Mouse (Mus musculus): Measurements from ENCODE around the gene Kalrn. TPM values are rescaled to one million over a fixed set of nuclear protein-coding genes. Genes with fewer than 3 reads are reported as not detected.
A peak's percentile ranks its signal among the peaks of the same experiment; 100 is the strongest.

The Kalrn gene
- total and polyA plus RNA-seq, 2 experiments from 2014 or later = 23.6 to 148 TPM

GRCm38 (mm10) chr16:33965878-33966537 lies 607.3 kb downstream of the Kalrn start:
- ATAC-seq = peak; percentile 30; the same call in 1 of the 2 replicates
- WGBS = 17% methylated on average over 15 of the region's 15 CpGs
- DNase-seq = peak; percentile 32

GRCm38 (mm10) chr16:33963509-33963908 lies 609.8 kb downstream of the Kalrn start:
- Histone ChIP-seq H3K9me3 (ENCODE audit: low read length) (no peaks in the 10 kb centered on the region), H3K4me3 (ENCODE audit: low read depth, low read length) (no peak overlapping the region), H3K4me2 (ENCODE audit: low read depth) (no peak overlapping the region), H3K27me3 (ENCODE audit: insufficient read depth, low read length) (no peaks in the 10 kb centered on the region), H3K9ac (no peak overlapping the region), H3K27ac (ENCODE audit: low read depth, low read length) (no peak overlapping the region), H3K4me1 (ENCODE audit: insufficient read depth) (peaks cover 8% of the 10 kb centered on the region; the same call in 1 of the 2 replicates), H3K36me3 (ENCODE audit: insufficient read depth) (peaks cover 35% of the 10 kb centered on the region)
- WGBS = 90% methylated on average over 6 of the region's 6 CpGs
- ATAC-seq = no peak
- no peak for TF ChIP-seq CTCF (IDR thresholded peaks at IDR 0.05; ENCODE audit: low read depth)
- no peak for DNase-seq

More at GRCm38 (mm10) chr16:33965878-33966537, 607.3 kb downstream of the Kalrn start:
- peak overlapping the region; percentile 79 for H3K9ac ChIP-seq
- no peak for TF ChIP-seq CTCF (IDR thresholded peaks at IDR 0.05; ENCODE audit: low read depth)
- H3K4me1 ChIP-seq (ENCODE audit: insufficient read depth) = peaks cover 8% of the 10 kb centered on the region; the same call in 1 of the 2 replicates
- peaks cover 16% of the 10 kb centered on the region for H3K36me3 ChIP-seq (ENCODE audit: insufficient read depth)
- H3K4me2 ChIP-seq (ENCODE audit: low read depth) = peak overlapping the region; percentile 87
- H3K4me3 ChIP-seq (ENCODE audit: low read depth, low read length) = peak overlapping the region; percentile 92
- no peak overlapping the region for H3K27ac ChIP-seq (ENCODE audit: low read depth, low read length)
- no peaks in the 10 kb centered on the region for H3K27me3 ChIP-seq (ENCODE audit: insufficient read depth, low read length)
- H3K9me3 ChIP-seq (ENCODE audit: low read length) = no peaks in the 10 kb centered on the region

- H3K9ac ChIP-seq = no peak overlapping the region
- no peaks in the 10 kb centered on the region for H3K9me3 ChIP-seq (ENCODE audit: low read length)
- no peak for ATAC-seq
- H3K4me2 ChIP-seq (ENCODE audit: low read depth) = no peak overlapping the region
- no peaks in the 10 kb centered on the region; the same call in 1 of the 2 replicates for H3K4me1 ChIP-seq (ENCODE audit: insufficient read depth)
- H3K27me3 ChIP-seq (ENCODE audit: insufficient read depth, low read length) = no peaks in the 10 kb centered on the region
- H3K4me3 ChIP-seq (ENCODE audit: low read depth, low read length) = no peak overlapping the region
- H3K27ac ChIP-seq (ENCODE audit: low read depth, low read length) = no peak overlapping the region
- no peak for TF ChIP-seq CTCF (IDR thresholded peaks at IDR 0.05; ENCODE audit: low read depth)
- peaks cover 49% of the 10 kb centered on the region for H3K36me3 ChIP-seq (ENCODE audit: insufficient read depth)
- DNase-seq = no peak
- 95% methylated on average over 1 of the region's 1 CpGs for WGBS
Measured at GRCm38 (mm10) chr16:33954793-33955192, 618.5 kb downstream of the Kalrn start.

GRCm38 (mm10) chr16:33953008-33953407 lies 620.3 kb downstream of the Kalrn start:
- no peaks in the 10 kb centered on the region for H3K4me1 ChIP-seq (ENCODE audit: insufficient read depth)
- ATAC-seq (no peak), DNase-seq (no peak)
- H3K36me3 ChIP-seq (ENCODE audit: insufficient read depth) = peaks cover 37% of the 10 kb centered on the region
- H3K27ac ChIP-seq (ENCODE audit: low read depth, low read length) = no peak overlapping the region
- TF ChIP-seq CTCF (IDR thresholded peaks at IDR 0.05; ENCODE audit: low read depth) = no peak
- H3K4me2 ChIP-seq (ENCODE audit: low read depth) = no peak overlapping the region
- no peak overlapping the region for H3K9ac ChIP-seq
- H3K27me3 ChIP-seq (ENCODE audit: insufficient read depth, low read length) = no peaks in the 10 kb centered on the region
- no peaks in the 10 kb centered on the region for H3K9me3 ChIP-seq (ENCODE audit: low read length)
- no peak overlapping the region for H3K4me3 ChIP-seq (ENCODE audit: low read depth, low read length)
- WGBS = 85% methylated on average over 4 of the region's 4 CpGs

GRCm38 (mm10) chr16:33950830-33951229 lies 622.5 kb downstream of the Kalrn start:
- DNase-seq (peak; percentile 79), ATAC-seq (peak; percentile 73)
- no peak overlapping the region for H3K4me3 ChIP-seq (ENCODE audit: low read depth, low read length)
- no peaks in the 10 kb centered on the region for H3K27me3 ChIP-seq (ENCODE audit: insufficient read depth, low read length)
- H3K4me2 ChIP-seq (ENCODE audit: low read depth) = no peak overlapping the region
- H3K27ac ChIP-seq (ENCODE audit: low read depth, low read length) = no peak overlapping the region
- H3K36me3 ChIP-seq (ENCODE audit: insufficient read depth) = peaks cover 27% of the 10 kb centered on the region
- WGBS = 27% methylated on average over 4 of the region's 4 CpGs
- H3K9me3 ChIP-seq (ENCODE audit: low read length) = no peaks in the 10 kb centered on the region
- TF ChIP-seq CTCF (IDR thresholded peaks at IDR 0.05; ENCODE audit: low read depth) = peak; percentile 95
- no peak overlapping the region for H3K9ac ChIP-seq
- no peaks in the 10 kb centered on the region for H3K4me1 ChIP-seq (ENCODE audit: insufficient read depth)

GRCm38 (mm10) chr16:33950386-33950785 lies 622.9 kb downstream of the Kalrn start:
- ATAC-seq (no peak; the same call in 1 of the 2 replicates), DNase-seq (no peak)
- Histone ChIP-seq H3K4me1 (ENCODE audit: insufficient read depth) (no peaks in the 10 kb centered on the region), H3K9ac (no peak overlapping the region), H3K4me2 (ENCODE audit: low read depth) (no peak overlapping the region), H3K27ac (ENCODE audit: low read depth, low read length) (no peak overlapping the region), H3K36me3 (ENCODE audit: insufficient read depth) (peaks cover 22% of the 10 kb centered on the region), H3K9me3 (ENCODE audit: low read length) (no peaks in the 10 kb centered on the region), H3K4me3 (ENCODE audit: low read depth, low read length) (no peak overlapping the region), H3K27me3 (ENCODE audit: insufficient read depth, low read length) (no peaks in the 10 kb centered on the region)
- TF ChIP-seq CTCF (IDR thresholded peaks at IDR 0.05; ENCODE audit: low read depth) = peak; percentile 22
- WGBS = 77% methylated on average over 6 of the region's 6 CpGs
